ENCODE assay signal across 10 mouse cellular contexts in genomic region chr2:77114335-77114734, GRCm38 (mm10).
"Had no signal": no experiment of that assay in that cellular context is flagged by ENCODE, and none has a peak within 500 bp of the region (broad histone marks: within the 10 kb centered on the region; RNA-seq: fewer than 3 reads in every experiment).

No protein-coding gene starts in this region.

- H3K9ac ChIP-seq: limb, embryonic 13.5 days; liver, embryonic 14.5 days; midbrain, embryonic 12.5 days; stomach, embryonic 15.5 days had no signal

- H3K4me1 ChIP-seq: limb, embryonic 13.5 days; midbrain, embryonic 12.5 days; stomach, embryonic 15.5 days had no signal

- H3K9me3 ChIP-seq: limb, embryonic 13.5 days; midbrain, embryonic 12.5 days; stomach, embryonic 15.5 days had no signal

- H3K27ac ChIP-seq: kidney, postnatal 0 days; limb, embryonic 13.5 days; liver, embryonic 14.5 days; midbrain, embryonic 12.5 days; stomach, embryonic 15.5 days had no signal

- H3K4me3 ChIP-seq: limb, embryonic 13.5 days; midbrain, embryonic 12.5 days; stomach, embryonic 15.5 days had no signal

- H3K4me2 ChIP-seq: limb, embryonic 13.5 days; midbrain, embryonic 12.5 days; stomach, embryonic 15.5 days had no signal

- H3K36me3 ChIP-seq: limb, embryonic 13.5 days; midbrain, embryonic 12.5 days; stomach, embryonic 15.5 days had no signal

- H3K27me3 ChIP-seq: limb, embryonic 13.5 days; midbrain, embryonic 12.5 days; stomach, embryonic 15.5 days had no signal

- ATAC-seq: midbrain, embryonic 16.5 days had no signal

- DNase-seq: left cerebral cortex, postnatal 4 days; right cerebral cortex, postnatal 14 days; thymus, adult 2 months; thymus, postnatal 25 days had no signal
